Mouse (Mus musculus): ENCODE data around the gene Stx19. TPM values are rescaled to one million over a fixed set of nuclear protein-coding genes. Genes with fewer than 3 reads are reported as not detected.
A peak's percentile ranks its signal among the peaks of the same experiment; 100 is the strongest.

Gene Stx19
- polyA plus RNA-seq, 1 experiment from 2014 or later, result 0.09 TPM

DNA sequence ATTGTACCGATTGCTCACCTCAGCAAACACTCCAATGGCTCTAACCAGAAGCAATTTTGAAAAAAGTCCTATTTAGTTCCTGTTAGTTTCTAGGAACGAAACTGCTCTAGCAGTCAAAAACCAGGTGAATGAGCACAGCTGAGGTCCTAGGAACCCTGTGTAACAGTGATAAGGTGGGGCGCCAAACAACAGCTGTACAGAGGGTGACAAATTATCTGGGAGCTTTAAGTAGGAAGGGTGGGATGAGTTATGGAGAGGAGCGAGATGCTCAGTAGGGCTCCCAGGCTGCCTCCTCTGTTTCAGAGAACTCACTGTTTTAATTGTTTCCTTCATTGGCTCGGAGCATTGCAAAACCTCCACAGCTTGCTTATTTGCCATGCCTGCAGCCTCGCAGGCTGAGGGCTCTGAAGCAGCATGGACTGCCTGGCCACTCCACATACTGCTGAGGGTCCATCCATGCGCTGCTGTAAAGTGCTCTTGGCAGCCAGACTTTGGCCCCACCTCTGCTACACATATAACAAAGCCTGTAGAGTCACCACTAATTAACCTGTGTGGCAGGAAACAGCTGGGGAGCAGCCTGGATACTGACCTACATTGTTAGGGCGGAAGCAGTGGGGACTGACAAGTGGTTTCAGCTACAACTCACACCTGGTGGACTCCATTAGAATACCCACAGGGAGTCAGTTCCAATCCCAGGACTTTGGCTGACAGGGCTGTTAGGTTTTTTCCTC is 7.1 kb upstream of the Stx19 start:
- Histone ChIP-seq H3K27me3 (no peaks in the 10 kb centered on the region), H3K9me3 (replicated peaks) (no peaks in the 10 kb centered on the region), H3K4me2 (no peak overlapping the region), H3K4me3 (replicated peaks) (no peak overlapping the region), H3K36me3 (0 out of 2 replicates have a peak, but pooled peaks cover 5% of the 10 kb centered on the region), H3K4me1 (replicated peaks) (peaks cover 10% of the 10 kb centered on the region), H3K27ac (no peak overlapping the region), H3K9ac (no peak overlapping the region)
- ATAC-seq (ENCODE audit: low read depth), result no peak
- 59% methylated on average over 8 of the region's 8 CpGs for WGBS (ENCODE audit: insufficient replicate concordance)
- no peak for DNase-seq

DNA sequence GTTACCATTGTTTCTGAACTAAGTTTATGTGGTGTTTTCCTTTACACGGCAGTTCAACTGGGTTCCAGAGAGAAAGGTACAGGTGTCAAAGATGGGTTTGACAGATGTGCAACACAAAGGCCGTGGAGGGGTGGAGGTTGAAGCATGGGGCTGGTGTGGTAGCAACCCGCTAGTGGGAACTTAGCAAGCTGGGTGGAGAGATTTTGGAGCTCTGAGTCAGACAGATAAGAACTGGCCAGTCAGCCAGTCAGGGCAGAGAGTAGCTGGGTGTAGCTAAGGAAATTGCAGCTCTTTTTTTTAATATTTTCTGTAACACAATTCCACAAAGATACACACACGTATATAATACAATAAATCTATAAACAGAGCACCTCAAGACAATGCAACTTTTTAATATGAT is 3.6 kb upstream of the Stx19 start:
- H3K27ac ChIP-seq, result no peak overlapping the region
- 38% methylated on average over 4 of the region's 4 CpGs for WGBS (ENCODE audit: insufficient replicate concordance)
- ATAC-seq (ENCODE audit: low read depth) (peak; percentile 75; the same call in 1 of the 2 replicates), DNase-seq (no peak)
- H3K4me1 ChIP-seq (replicated peaks), result peaks cover 10% of the 10 kb centered on the region
- H3K36me3 ChIP-seq, result no peaks in the 10 kb centered on the region
- H3K4me2 ChIP-seq, result no peak overlapping the region
- no peaks in the 10 kb centered on the region for H3K9me3 ChIP-seq (replicated peaks)
- no peak overlapping the region for H3K4me3 ChIP-seq (replicated peaks)
- no peaks in the 10 kb centered on the region for H3K27me3 ChIP-seq
- H3K9ac ChIP-seq, result no peak overlapping the region

DNA sequence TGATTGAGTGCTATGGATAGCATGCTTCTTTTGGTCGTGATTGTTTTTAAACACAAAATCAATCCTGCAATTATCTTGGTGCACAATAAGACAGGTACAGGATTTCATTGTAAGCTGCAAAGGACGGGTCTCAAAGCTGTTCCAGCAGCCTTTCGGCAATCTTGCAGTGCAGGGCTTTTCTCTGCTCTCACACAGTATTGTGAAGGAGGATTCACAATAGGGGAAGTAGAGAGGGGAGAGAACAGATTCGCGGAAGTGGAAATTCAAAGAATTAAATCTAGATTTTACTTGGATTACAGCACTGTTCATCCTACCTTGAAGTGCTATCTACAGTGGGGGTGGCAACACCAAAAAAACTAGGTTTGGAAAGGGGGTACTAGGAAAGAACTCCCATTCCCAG is 686 bp upstream of the Stx19 start:
- no peak overlapping the region for H3K9ac ChIP-seq
- no peak for DNase-seq
- no peaks in the 10 kb centered on the region for H3K36me3 ChIP-seq
- H3K4me2 ChIP-seq, result no peak overlapping the region
- H3K4me1 ChIP-seq (replicated peaks), result peaks cover 6% of the 10 kb centered on the region
- no peak for ATAC-seq (ENCODE audit: low read depth)
- 67% methylated on average over 5 of the region's 5 CpGs for WGBS (ENCODE audit: insufficient replicate concordance)
- H3K4me3 ChIP-seq (replicated peaks), result no peak overlapping the region
- no peaks in the 10 kb centered on the region for H3K27me3 ChIP-seq
- no peaks in the 10 kb centered on the region for H3K9me3 ChIP-seq (replicated peaks)
- no peak overlapping the region for H3K27ac ChIP-seq

DNA sequence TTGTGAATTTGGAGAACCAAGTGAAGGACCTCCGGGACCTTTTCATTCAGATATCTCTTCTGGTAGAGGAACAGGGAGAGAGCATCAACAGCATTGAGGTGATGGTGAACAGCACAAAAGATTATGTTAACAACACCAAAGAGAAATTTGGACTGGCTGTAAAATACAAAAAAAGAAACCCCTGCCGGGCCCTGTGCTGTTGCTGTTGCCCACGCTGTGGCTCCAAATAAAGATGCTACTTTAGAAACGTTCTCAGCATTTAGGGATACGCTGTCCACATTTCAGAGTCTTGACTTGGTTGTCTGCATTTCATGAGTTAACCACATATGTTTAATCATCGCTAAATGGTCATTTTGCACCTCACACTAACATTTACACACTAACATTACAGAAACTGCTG is 8.0 kb downstream of the Stx19 start:
- WGBS (ENCODE audit: insufficient replicate concordance), result 84% methylated on average over 6 of the region's 6 CpGs
- no peak overlapping the region for H3K4me3 ChIP-seq (replicated peaks)
- no peaks in the 10 kb centered on the region for H3K4me1 ChIP-seq (replicated peaks)
- H3K36me3 ChIP-seq, result no peaks in the 10 kb centered on the region
- H3K27me3 ChIP-seq, result no peaks in the 10 kb centered on the region
- H3K4me2 ChIP-seq, result no peak overlapping the region
- no peak overlapping the region for H3K27ac ChIP-seq
- no peak for DNase-seq
- H3K9me3 ChIP-seq (replicated peaks), result no peaks in the 10 kb centered on the region
- ATAC-seq (ENCODE audit: low read depth), result no peak
- H3K9ac ChIP-seq, result no peak overlapping the region

DNA sequence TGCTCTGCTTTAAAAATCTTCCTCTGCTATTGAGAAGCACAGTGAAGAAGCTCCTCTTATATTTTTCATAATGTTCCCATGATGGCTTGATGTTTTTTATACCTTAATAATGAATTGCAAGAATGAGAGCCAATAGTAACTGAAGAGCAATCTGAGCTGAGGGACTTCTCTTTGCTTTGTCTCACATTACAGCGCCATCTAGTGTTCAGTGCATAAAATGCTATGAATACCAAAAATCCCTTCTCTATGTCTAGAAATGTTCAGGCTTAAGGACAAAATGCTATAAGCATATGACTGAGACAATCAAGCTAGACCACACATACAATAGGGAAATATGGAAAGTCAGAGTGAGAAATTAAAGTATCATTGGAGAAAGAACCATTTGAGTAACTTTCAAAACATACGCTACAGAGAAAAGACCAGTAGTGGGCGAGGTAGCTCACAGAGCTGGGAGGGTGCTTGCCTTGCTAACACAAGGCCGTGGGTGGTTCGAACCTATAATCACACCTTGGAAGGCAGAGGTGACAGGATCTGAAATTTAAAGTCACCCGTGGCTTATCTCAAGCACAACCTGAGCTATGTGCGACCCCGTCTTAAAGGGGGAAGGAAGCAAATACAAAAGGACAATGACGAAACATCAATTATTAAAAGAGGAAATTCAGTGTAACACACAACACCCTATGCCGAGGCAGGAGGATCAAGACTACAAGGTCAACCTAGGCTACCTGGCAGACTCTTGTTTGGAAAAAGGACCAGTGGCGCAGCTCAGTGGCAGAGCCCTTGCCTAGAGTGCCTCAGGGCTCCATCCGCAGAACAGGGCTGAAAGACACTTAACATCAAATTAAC is 11.9 kb downstream of the Stx19 start:
- Histone ChIP-seq H3K9ac (no peak overlapping the region), H3K36me3 (no peaks in the 10 kb centered on the region), H3K27me3 (no peaks in the 10 kb centered on the region), H3K27ac (no peak overlapping the region), H3K4me1 (replicated peaks) (no peaks in the 10 kb centered on the region; the same call in 1 of the 2 replicates), H3K9me3 (replicated peaks) (no peaks in the 10 kb centered on the region), H3K4me3 (replicated peaks) (no peak overlapping the region), H3K4me2 (no peak overlapping the region)
- ATAC-seq (ENCODE audit: low read depth) (no peak), DNase-seq (no peak)
- 60% methylated on average over 12 of the region's 12 CpGs for WGBS (ENCODE audit: insufficient replicate concordance)

DNA sequence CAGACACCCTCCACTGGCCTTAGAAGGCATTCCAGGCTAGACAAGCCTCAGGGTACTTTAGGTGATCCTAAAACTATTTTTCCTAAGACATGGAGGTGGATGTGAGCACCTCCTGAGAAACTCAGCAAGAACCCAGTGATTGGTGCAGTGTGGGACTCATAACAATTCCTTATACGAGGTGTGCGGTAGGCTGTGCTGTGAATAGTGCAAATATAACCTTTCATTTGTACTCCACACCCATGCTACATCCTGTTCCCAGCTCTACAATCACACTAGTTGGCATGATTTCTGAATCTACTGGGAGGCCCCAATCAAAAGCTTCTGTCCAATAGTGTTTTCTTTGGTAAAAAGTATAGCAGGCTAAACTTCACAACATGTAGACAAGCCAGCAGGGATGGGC is 17.6 kb downstream of the Stx19 start:
- H3K4me3 ChIP-seq (replicated peaks), result no peak overlapping the region
- 85% methylated on average over 2 of the region's 2 CpGs for WGBS (ENCODE audit: insufficient replicate concordance)
- ATAC-seq (ENCODE audit: low read depth), result no peak

DNA sequence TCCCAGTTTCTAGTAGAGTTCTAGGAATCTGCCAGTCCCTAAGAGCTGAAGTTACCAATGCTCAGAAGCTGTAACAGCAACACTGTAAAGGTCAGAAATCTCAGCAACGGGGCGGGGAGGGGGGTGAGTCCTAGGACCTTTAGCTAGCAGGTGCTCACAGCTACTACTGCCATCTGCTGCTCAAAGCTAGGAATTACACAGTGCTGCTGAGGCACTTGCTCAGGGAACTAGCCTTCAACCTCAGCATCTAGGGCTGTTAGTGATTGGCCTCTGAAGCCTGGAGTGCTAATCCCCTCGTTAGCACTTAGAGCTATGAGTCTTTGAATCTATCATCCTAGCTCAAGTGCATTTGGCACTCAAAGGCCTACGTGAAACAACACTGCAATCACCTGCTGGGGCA is 18.0 kb downstream of the Stx19 start:
- H3K9me3 ChIP-seq (replicated peaks), result no peaks in the 10 kb centered on the region
- H3K27me3 ChIP-seq, result no peaks in the 10 kb centered on the region
- H3K36me3 ChIP-seq, result no peaks in the 10 kb centered on the region
- DNase-seq (peak; percentile 38), ATAC-seq (ENCODE audit: low read depth) (no peak)
- no peak overlapping the region for H3K4me3 ChIP-seq (replicated peaks)
- 18% methylated on average over 4 of the region's 4 CpGs for WGBS (ENCODE audit: insufficient replicate concordance)
- H3K27ac ChIP-seq, result no peak overlapping the region
- no peak overlapping the region for H3K9ac ChIP-seq
- H3K4me2 ChIP-seq, result no peak overlapping the region
- H3K4me1 ChIP-seq (replicated peaks), result peaks cover 26% of the 10 kb centered on the region

More for the DNA sequence above, 17.6 kb downstream of the Stx19 start:
- Histone ChIP-seq H3K27ac (no peak overlapping the region), H3K4me2 (no peak overlapping the region), H3K36me3 (no peaks in the 10 kb centered on the region), H3K9ac (no peak overlapping the region), H3K27me3 (no peaks in the 10 kb centered on the region), H3K9me3 (replicated peaks) (no peaks in the 10 kb centered on the region), H3K4me1 (replicated peaks) (peaks cover 26% of the 10 kb centered on the region)
- no peak for DNase-seq

DNA sequence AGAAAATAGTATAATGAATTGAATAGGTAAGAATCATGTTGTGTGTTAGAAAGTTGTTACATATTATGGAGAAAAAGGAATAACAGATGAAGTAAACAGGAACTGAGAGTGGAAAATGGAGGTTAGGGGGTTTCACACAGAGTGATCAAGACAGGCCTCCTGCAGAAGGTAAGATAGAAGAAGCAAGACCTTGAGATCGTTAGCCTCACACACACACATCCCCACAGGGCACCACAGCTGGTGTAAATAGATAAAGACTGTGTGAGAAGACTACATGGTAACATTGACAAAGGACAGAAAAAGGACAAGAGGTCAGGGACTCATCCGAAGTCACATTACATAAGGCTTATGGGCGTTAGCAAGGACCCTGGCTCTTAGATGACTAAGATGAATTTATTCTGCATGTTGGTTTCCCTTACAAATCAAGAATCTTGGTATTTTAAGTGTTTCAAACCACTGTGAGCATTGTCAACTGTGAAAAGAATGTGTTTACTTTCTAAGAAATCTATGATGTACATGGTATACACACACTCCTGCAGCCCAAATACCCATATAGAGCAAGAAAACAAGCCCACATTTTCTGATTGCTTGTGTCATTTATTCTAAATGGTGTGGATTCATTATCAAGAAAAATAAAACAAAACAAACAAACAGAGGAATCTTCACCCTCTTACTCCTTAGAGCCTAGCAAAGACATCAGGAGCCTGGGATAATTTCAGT is 19.7 kb downstream of the Stx19 start:
- H3K9ac ChIP-seq, result 0 out of 2 replicates have a peak overlapping the region, but pooled peaks have one; percentile 29
- no peaks in the 10 kb centered on the region for H3K9me3 ChIP-seq (replicated peaks)
- ATAC-seq (ENCODE audit: low read depth) (peak; percentile 100), DNase-seq (peak; percentile 65)
- no peaks in the 10 kb centered on the region for H3K36me3 ChIP-seq
- peak overlapping the region; percentile 75 for H3K27ac ChIP-seq
- peak overlapping the region; percentile 17; the same call in 1 of the 2 replicates for H3K4me2 ChIP-seq
- no peak overlapping the region for H3K4me3 ChIP-seq (replicated peaks)
- 6% methylated on average over 3 of the region's 3 CpGs for whole genome bisulfite sequencing (ENCODE audit: insufficient replicate concordance)
- no peaks in the 10 kb centered on the region for H3K27me3 ChIP-seq
- H3K4me1 ChIP-seq (replicated peaks), result peaks cover 26% of the 10 kb centered on the region

DNA sequence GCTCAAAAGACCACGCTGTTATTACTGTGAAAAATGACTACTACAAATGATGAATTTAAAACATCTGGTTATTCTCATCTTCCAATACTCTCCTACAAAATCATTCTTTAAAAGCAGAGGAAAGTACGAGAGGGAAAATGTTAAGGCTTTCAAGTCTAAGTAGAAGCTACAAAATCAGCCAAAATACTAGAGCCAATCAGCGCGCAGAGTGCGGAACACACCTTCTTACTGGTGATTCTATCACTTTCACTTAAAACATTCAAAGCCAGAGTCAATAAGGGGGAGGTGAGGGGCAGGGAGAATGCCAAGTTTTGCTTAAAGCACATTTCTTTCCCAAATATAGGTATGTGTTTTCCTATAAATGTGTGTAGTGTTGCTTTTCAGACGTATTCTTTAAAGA is 30.9 kb downstream of the Stx19 start:
- Histone ChIP-seq H3K27me3 (no peaks in the 10 kb centered on the region), H3K4me3 (replicated peaks) (no peak overlapping the region), H3K4me1 (replicated peaks) (peaks cover 15% of the 10 kb centered on the region), H3K27ac (no peak overlapping the region), H3K9me3 (replicated peaks) (no peaks in the 10 kb centered on the region), H3K9ac (no peak overlapping the region), H3K4me2 (0 out of 2 replicates have a peak overlapping the region, but pooled peaks have one; percentile 22), H3K36me3 (no peaks in the 10 kb centered on the region)
- ATAC-seq (ENCODE audit: low read depth) (no peak), DNase-seq (no peak)
- WGBS (ENCODE audit: insufficient replicate concordance), result 81% methylated on average over 6 of the region's 6 CpGs

DNA sequence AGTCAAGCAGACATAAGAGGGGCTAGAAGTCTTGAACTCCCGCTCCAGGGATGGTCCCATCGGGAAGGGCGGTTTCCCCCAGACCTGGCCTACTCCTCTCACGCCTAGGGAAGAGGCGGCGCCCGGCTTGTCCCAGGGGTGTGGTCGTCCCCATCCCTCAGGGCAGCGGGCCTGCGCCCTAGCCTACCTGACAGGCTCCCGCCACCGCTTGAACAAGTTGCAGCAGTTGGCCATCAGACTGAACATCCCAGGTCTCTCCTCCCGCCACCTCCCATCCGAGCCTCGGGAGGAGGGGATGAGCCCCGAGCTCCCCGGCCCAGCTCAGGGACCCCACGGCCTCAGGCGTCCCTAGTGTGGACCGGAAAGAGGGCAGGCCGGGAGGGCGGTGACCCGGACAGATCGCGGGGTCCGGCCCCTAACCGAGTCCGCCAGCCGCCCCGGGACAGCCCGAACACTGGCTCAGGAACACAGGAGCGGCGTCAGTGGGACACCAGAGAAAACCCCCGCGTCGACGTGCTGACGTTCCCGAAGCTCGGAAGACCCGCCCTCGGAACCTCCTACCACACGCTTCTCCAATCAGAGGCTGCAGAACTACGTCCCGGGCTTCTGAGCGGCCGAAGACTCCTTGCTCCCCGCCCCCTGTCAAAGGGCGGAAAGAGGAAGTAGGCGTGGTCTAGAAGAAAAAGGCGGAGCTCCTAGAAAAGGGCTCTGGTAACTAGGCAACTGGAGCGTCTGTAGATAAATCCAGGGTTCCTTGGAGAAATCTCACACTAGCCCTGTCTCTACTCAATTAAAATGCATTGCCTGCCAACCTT is 32.2 kb downstream of the Stx19 start, which contains the start of gene Arl13b:
Gene Arl13b (minus strand): TSS at position 543 of the 815 bp plus-strand sequence.
- Histone ChIP-seq H3K9ac (peak within 1 kb of the TSS; percentile 81), H3K4me1 (replicated peaks) (peaks cover 14% of the 10 kb centered on the region), H3K4me3 (replicated peaks) (peak within 1 kb of the TSS; percentile 89), H3K4me2 (peak within 1 kb of the TSS; percentile 91), H3K27ac (peak within 1 kb of the TSS; percentile 67), H3K9me3 (replicated peaks) (no peaks in the 10 kb centered on the region), H3K27me3 (no peaks in the 10 kb centered on the region), H3K36me3 (no peaks in the 10 kb centered on the region)
- peak; percentile 92 for DNase-seq
- ATAC-seq (ENCODE audit: low read depth), result peak; percentile 99
- WGBS (ENCODE audit: insufficient replicate concordance), result under 1% methylated on average over 52 of the region's 52 CpGs
